In genomic region chr10:41834131-41834530, GRCm38 (mm10) we compare ENCODE assay signal across 17 mouse cellular contexts. TPM values are rescaled to one million over a fixed set of nuclear protein-coding genes. Genes with fewer than 3 reads are reported as not detected.
DNase-seq lines count a peak whose midpoint lies in the region; ATAC-seq and TF ChIP-seq lines count a peak whose summit lies in the region.
"Had no signal": no experiment of that assay in that cellular context is flagged by ENCODE, and none has a peak within 500 bp of the region (broad histone marks: within the 10 kb centered on the region; RNA-seq: fewer than 3 reads in every experiment).

No protein-coding gene starts in this region.

- H3K27me3 ChIP-seq in stomach, postnatal 0 days (ENCODE audit: control insufficient read depth, insufficient read depth, low read length): no peaks in the 10 kb centered on the region
- H3K27me3 ChIP-seq: heart, embryonic 12.5 days; liver, embryonic 15.5 days; megakaryocyte, embryonic 14.5 days had no signal

- TF ChIP-seq POLR2A in lung, adult 2 months (IDR thresholded peaks at IDR 0.05; ENCODE audit: borderline replicate concordance, extremely low read depth, low read depth, low read length): no peak

- H3K27ac ChIP-seq in stomach, postnatal 0 days (replicated peaks): no peak overlapping the region
- H3K27ac ChIP-seq: hindbrain, postnatal 0 days; kidney, postnatal 0 days; liver, embryonic 15.5 days had no signal

- ATAC-seq in stomach, postnatal 0 days (ENCODE audit: low FRiP score, low TSS enrichment): no peak
- ATAC-seq: hindbrain, postnatal 0 days; midbrain, embryonic 16.5 days had no signal

- H3K4me3 ChIP-seq in lung, adult 2 months (replicated peaks; ENCODE audit: extremely low read depth, low read depth, low read length): no peak overlapping the region
- no peak overlapping the region for H3K4me3 ChIP-seq in stomach, postnatal 0 days (ENCODE audit: low read depth, low read length)
- H3K4me3 ChIP-seq: heart, embryonic 12.5 days; liver, embryonic 15.5 days; megakaryocyte, embryonic 14.5 days had no signal

- no peak overlapping the region for H3K4me2 ChIP-seq in stomach, postnatal 0 days (replicated peaks; ENCODE audit: low read depth)
- H3K4me2 ChIP-seq: heart, embryonic 12.5 days; liver, embryonic 15.5 days had no signal

- peak; percentile 23; the same call in 1 of the 2 replicates for TF ChIP-seq CTCF in lung, adult 2 months (IDR thresholded peaks at IDR 0.05; ENCODE audit: insufficient read depth, low read length)
- peak; percentile 26 for TF ChIP-seq CTCF in stomach, postnatal 0 days (IDR thresholded peaks at IDR 0.05; ENCODE audit: low read depth)

- H3K9ac ChIP-seq in stomach, postnatal 0 days (ENCODE audit: low read length): no peak overlapping the region
- H3K9ac ChIP-seq: heart, embryonic 12.5 days; liver, embryonic 15.5 days had no signal

- H3K4me1 ChIP-seq in lung, adult 2 months (ENCODE audit: control insufficient read depth, insufficient read depth, low read length): peaks cover 3% of the 10 kb centered on the region
- H3K4me1 ChIP-seq in stomach, postnatal 0 days (replicated peaks; ENCODE audit: control insufficient read depth, insufficient read depth): no peaks in the 10 kb centered on the region
- H3K4me1 ChIP-seq: heart, embryonic 12.5 days; liver, embryonic 15.5 days had no signal

- H3K9me3 ChIP-seq in stomach, postnatal 0 days (ENCODE audit: control insufficient read depth, low read length): no peaks in the 10 kb centered on the region
- H3K9me3 ChIP-seq: liver, embryonic 15.5 days had no signal

- H3K36me3 ChIP-seq in stomach, postnatal 0 days (ENCODE audit: control insufficient read depth, insufficient read depth, low read length): no peaks in the 10 kb centered on the region

- no peak for DNase-seq in lung, adult 2 months
- no peak for DNase-seq in lung, postnatal 36 days
- DNase-seq in T-cell, adult 2 months (ENCODE audit: low spot score): peak; percentile 26
- DNase-seq in cerebellum, adult 8-10 months: peak; percentile 59
- no peak for DNase-seq in stomach, postnatal 0 days (ENCODE audit: low spot score)
- DNase-seq in right cerebral cortex, adult 18-20 months: no peak
- no peak for DNase-seq in gastrocnemius, postnatal 14 days
- DNase-seq: gastrocnemius, postnatal 25 days; kidney, adult 11 months; lung, postnatal 10 days; spleen, adult 18-20 months had no signal

- intact Hi-C loops in gastrocnemius, postnatal 14 days (cut with DNase I; ENCODE audit: low total_unique reads): loop anchor here (5.0 kb wide), 1 partner anchor 48 kb away; no protein-coding TSS in a partner anchor

- TF ChIP-seq EP300 in stomach, postnatal 0 days (optimal IDR thresholded peaks at IDR 0.05): no peak

- WGBS in lung, adult 2 months: 83% methylated on average over 2 of the region's 2 CpGs
- 87% methylated on average over 2 of the region's 2 CpGs for WGBS in stomach, postnatal 0 days

RNA-seq across cellular contexts. Expression of gene Sesn1, which starts 24.4 kb away (rescaled TPM):
- polyA plus RNA-seq in lung, adult 2 months (2012; rRNA removed): 15.9 and 20.8 TPM in 2 replicates
- polyA plus RNA-seq in stomach, postnatal 0 days (2015; fragmentation: Nextera tagmentation; extraction: Ambion mirVana): 18.2 and 20.1 TPM in 2 replicates
- 10 to 100 TPM; 22.9 to 35.2 TPM for total RNA-seq in gastrocnemius, postnatal 14 days (2021)

RNA-seq across cellular contexts. Expression of gene Cep57l1, which starts 24.5 kb away (rescaled TPM):
- polyA plus RNA-seq in lung, adult 2 months (2012; rRNA removed): 0.79 and 1.4 TPM in 2 replicates
- polyA plus RNA-seq in stomach, postnatal 0 days (2015; fragmentation: Nextera tagmentation; extraction: Ambion mirVana): 5.3 and 6.0 TPM in 2 replicates
- total RNA-seq in gastrocnemius, postnatal 14 days (2021): 1 to 10 TPM; 2.7 TPM

Comparison
In these comparisons a context has a peak if more than half of its experiments do, and no peak if none do; other contexts are left out.
1. DNase-seq: peak in T-cell, adult 2 months (single experiment) and cerebellum, adult 8-10 months (single experiment); none in lung, adult 2 months (single experiment), lung, postnatal 36 days (single experiment), stomach, postnatal 0 days (single experiment), right cerebral cortex, adult 18-20 months (single experiment) and gastrocnemius, postnatal 14 days (single experiment).